Mouse (Mus musculus) kidney, postnatal 36 days (tissue): ENCODE results near the gene Gdpgp1.
A peak's percentile ranks its signal among the peaks of the same experiment; 100 is the strongest.

ENCODE experiments used
- DNase-seq, 2 experiments: peaks; one replicate each; pipeline ENCODE4 v3.0.0; 2021 to 2022; ENCODE audit warnings: mixed read lengths in 2 of 2

The Gdpgp1 gene

DNA sequence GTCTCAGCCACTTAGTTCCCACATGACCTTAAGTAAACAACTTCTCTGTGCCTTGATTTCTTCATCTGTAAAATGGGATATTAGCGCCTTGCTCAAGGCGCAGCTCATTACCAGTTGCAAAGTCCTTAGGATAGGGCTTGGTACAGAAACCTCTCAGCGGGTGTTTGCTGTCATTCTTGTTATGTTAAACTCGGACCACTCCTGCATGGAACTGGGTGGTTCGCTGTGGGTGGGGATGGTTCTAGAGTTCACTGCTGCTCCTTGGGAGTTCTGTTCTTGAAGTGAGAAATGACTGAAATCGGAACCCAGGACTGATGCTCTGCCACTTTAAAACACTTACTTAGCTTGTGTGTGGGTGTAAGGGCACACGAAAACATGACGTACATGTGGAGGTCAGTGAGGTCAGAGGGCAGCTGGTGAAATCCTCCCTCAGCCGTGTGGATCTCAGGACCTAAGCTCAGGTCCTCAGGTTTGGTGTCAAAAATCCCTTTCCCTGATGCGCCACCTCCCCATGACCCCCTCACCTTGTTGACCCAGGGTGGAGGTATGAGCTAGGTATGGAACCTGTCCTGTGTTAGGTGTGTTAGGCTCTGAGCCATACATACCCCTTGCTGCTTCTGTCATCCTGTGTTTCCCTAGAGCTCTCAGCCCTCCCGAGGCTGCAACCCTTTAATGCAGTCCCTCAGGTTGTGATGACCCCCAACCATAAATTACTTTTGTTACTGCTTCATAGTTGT, 32.6 kb upstream of the Gdpgp1 start:
- DNase-seq, result no peak

DNA sequence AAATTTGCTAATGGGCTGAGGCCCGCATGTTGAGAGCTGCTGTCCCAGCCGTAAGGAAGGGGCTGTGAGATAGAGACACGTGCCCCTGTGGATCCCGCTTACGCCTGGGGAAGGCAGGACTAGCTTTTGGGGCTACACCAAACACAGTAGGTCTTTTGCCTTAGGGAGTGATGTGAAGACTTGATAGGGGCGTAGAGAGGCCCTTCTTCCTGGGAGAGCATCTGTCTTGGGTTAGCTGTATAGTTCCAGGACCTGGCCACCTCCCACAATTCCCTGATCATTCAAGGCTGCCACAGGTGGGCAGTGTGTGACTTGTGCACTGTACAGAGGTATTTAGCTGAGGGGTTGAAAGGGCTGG, 32.1 kb upstream of the Gdpgp1 start:
- no peak for DNase-seq

DNA sequence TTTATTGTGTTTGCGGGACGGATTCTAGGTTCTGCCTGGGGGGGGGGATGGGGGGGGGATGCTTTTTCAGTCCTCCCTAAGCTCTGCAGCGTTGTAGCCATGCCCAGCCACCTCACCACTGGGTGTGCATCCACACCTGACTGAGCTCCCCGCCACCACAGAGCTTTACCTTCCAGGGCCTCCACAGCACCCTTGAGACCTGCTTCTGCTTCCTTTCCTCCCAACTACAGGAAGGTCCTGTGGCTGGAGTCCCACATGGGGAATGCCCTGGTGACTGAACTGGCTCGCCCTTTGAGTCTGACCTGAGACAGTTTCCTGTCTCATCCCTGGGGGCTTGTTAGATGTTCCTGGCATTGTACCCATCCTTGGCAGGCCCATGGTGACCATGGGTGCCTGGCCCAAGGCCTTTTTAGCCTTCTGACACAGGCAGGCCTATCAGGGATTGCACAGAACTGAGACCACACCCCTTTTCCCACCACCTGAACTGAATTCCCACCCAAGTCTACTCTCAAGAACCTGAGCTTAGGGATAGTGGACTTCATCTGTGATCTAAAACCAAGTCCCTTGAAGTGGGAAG, 31.6 kb upstream of the Gdpgp1 start:
- DNase-seq, result no peak

DNA sequence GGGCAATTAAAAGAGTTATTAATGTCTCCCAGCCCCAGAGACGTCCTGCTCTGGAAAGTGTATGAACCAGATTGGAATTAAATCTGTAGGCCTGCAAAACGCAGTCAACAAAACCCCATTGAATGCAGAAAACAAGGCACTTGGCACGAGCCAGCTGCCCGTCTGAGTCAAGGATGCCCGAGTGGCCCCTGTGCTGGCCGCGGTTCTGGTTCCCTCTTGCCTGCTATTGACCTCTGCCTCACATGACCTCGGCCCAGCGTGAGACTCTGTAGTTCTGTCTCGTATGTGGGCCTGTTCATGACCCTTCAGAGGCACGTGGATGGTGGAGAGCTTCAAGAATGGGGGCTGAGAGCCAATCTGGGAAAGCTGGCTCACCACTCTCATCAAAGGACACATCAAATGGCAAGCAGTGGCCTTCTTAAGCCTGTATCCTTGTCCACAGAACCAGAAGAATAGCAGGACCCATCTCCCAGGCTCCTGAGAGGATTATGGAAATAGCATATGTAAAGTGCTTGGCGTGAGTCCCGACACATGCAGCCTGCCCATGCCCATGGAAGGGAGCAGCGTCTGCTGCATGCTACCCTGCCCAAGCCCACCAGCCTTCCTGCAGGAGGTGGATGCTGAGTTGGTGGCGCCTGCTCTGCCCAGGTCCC, 30.7 kb upstream of the Gdpgp1 start:
- DNase-seq, result peak; percentile 54 to 60

DNA sequence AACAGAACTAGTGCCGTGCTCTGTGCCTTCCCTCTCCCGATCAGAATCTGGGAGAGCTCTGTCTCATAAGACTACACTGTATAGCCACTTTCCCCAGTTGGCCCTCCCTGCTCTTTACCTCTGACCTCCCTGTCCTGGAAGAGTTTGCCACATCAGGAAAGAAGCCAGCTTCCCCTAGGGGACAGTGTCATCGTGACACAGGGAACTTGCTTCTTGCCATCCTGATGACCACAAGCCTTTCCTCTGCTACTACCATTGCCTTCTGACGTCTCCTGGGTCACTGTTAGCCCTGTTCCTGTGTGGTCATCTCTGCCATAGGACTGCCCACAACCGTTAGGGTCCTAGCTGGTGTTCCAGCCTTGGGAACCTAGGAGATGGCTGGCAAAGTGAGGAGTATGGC, 29.7 kb upstream of the Gdpgp1 start:
- DNase-seq, result no peak

DNA sequence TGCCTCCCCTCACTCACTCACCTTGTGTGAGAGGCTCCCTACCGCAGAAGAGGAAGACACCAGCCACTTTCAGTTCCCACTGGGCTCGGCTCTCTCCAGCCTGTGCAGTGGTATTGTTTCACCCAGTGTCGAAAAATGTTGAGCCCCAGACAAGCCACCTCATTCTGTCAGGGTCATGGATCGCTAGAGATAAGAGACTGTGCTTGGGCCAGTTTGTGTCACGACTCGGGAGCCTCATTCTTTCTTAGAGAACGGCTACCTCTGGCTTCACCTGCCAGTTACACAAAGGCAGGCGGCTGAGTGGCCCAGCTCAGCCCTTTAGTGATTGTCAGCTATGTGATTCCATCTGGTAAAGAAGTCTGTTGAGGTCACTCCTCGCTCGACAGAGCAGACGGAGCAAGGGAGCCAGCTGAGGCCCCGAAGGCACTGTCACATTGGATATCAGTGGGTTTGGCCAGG, 29.0 kb upstream of the Gdpgp1 start:
- DNase-seq, result no peak

DNA sequence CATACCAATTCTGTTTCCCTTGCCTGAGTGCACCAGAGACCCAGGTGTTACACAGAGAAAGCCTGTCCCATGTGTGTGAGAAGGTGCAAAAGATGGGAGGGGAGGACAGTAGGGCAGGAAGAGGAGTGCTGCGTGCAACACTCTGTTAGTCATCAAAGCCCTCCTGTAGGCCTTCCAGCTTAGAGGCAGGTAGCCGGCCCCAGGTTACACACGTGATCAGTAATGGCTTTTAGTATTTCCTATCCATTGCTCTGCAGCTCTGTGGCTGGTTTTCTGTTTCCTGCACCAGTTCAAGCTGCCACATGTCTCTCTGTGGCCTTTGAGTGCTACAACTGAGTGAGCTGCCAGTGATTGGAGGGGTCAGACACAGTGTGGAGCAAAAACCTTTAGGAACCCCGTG, 28.3 kb upstream of the Gdpgp1 start:
- no peak for DNase-seq

DNA sequence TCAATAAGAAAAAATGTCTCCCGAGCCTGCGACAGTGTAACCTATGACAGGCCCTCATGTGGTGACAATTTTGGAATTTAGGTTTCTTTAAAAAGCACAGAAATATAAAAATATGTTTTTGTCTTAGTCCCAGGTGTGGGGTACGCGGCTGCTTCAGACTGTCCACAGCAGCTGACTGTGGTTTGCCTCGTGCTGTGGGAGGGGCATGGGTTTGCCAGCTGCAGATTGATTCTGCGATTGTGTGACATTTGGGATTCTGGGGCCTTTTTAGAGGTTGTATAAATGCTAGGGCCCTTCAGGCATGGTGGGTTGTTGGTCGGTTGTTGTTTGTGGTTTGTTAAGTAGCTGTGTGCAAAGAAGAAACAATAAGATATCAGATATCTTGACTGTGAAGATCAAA, 27.7 kb upstream of the Gdpgp1 start:
- DNase-seq, result no peak

DNA sequence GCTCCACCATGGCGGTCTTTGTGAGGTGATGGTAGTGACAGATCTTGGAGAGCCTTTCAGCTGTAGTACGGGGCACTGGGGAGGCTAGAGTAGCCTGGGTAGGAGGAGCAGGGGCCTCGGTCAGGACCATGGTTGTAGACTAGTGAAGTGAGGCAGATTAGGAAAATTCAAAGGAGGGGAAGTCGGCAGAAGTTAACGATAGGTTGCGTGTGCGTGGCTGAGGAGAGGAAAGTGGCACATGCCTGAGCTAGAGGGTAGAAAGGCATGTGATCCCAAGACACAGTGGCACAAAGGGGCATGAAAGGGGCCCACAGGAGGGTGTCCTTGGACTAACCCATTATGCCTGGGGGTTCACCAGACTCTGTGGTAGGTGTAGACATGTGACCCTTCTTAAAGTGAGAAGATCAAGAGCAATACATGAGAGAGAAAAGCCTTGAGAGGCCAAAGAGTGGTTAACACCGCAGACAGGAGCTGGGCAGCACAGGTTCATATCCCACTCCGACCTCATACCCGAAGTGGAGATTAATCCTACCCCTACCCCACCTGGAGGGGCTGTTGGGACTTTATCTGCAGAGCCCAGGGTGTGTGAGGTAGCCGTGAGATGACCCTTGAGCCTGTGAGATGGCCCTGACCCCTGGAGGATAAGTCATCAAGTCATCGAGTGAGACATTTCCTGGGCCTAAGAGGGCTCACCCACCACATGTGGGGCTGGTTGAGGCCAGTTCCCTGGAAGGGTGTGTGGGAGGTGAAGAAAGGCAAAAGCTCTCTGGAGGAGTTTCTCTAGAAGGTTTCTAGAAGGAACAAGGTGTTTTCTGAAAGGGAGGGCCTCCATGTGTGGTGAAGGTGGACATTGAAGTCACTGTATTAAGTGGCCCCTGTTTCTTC, 26.7 kb upstream of the Gdpgp1 start:
- no peak for DNase-seq

DNA sequence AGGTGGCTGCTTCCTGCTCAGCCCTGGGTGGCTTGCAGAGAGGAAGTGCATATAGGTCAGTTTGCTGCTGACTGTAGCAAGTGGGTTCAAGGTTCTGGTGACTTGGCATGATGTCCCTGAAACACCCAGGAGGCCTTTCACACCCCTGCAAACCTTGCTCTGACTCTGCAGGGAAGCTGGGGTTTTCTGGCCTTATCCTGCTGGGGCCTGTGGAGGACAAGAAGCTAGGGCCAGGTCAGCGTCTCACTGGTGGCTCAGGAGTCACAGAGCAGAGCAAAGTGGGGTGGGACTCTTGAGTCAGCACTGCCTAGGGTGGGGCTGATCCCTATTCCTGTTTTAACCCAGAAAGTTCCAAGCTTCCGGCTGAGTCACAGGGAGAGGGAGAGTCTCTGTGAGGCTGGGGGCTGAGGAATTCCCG, 25.3 kb upstream of the Gdpgp1 start:
- DNase-seq, result peak; percentile 72 to 84

DNA sequence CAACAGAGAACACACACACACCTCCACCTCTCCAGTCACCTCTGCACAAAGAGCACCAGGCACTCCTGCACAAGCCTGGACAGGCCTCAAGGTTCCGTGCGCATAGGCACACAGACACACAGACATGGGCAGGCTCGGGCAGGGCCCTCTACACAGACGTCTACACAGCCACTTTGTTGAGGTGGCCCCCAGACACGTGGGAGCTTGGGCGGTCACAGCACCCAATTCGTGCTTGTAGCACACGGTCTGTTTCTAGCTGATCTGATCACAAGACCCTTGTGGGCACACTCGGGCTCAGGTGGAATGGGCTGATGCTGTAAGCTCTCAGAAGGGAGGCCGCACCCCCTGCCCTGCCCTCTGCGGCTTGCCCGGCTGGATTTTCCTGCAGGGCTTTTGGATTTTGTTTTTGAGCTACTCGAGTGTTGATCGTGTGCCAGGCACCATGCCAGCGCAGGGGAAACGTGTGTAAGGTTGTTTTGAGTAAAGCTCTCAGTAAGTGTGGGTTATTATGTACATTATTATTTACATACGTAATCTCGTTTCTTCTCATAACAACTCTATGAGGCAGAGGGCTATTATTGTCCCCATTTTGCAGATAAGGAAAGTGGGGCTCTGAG, 24.5 kb upstream of the Gdpgp1 start:
- DNase-seq, result peak in 1 of 2 experiments; percentile 64

DNA sequence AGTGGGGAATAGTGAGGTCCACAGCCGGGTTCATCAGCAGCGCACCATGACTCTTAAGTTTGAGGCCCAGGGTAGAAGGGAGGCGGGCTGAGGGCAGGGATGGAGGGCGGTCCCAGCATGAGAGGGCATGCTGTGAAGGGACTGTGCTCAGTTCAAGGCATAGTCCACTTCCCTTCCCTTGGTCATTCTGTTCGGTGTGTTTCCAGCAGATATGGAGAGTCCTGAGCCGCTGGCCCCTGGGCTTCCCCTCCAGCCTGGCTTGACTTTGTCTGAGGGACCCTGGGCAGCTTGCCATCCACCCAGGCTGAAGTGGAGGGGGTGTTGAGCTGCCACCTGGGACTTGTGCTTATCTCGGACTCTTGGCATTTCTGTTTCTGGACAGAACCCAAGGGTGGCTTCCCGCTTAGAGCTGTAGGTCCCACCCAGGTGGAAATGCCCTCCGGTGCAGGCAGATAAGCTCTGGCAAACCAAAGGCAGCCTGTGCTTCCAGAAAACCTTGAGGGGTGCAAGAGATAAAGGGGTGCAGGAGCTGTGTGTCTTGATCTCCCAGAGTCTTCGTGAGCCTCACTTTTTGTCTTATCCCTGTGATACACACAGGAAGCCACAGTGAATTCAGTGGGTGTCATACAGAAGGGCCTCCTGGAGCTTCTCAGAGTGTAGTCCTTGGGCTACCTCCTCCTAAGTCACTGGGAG, 23.8 kb upstream of the Gdpgp1 start:
- peak; percentile 65 to 70 for DNase-seq

DNA sequence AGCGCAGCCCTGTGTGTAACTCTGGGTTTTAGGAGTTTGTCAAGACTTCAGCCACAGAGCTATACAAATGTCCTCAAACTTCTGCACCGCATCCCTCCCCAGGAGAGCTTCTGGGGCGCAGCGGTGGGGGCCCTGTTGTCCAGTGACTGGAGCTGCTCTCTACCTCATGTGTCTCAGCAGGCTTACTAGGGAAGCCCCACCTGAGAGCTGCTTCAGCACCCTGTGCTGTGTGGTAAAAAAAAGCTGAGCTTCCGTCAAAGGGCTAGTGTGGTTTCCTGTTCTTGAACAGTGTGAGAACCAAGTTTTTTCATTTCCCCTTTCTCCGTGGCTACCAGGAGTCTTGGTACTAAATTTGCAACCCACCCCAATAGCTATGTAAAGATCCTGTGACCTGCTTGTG, 23.0 kb upstream of the Gdpgp1 start:
- no peak for DNase-seq

DNA sequence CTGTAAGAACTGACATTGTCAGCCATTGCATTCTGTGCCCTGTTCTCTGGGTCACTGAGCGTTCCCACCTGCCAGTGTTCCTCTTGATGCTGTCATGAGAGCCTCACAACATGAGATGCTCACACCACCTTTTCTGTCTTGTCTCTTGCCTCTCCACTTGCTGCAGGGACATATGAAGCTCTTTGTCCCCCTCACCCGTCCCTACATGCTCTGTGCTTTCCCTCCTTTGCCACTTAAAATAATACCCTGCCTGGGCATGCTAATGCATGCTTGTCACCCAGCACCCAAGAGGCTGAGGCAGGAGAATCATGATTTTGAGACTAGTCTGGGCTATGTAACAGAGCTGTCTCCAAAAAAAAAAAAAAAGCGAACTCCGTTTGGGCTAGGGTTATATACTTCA, 21.7 kb upstream of the Gdpgp1 start:
- DNase-seq, result no peak

DNA sequence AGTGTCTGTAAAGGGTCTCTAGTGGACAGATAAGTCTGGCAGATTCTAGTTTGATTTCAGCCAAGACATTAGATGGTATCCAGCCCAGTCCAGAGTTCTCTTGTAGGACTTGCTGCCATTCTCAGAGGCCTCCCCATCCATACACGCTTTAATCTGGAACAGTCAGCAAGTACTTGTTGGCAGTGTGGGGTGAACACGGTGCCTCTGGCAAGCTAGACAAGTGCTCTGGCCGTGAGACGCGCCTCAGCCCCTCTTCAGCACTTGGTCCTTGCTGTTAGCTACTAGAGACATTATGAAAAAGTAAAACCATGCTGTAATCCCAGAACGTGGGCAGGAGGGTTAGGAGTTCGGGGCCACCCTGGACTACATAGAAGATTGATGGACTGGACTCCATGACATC, 19.1 kb upstream of the Gdpgp1 start:
- DNase-seq, result no peak

DNA sequence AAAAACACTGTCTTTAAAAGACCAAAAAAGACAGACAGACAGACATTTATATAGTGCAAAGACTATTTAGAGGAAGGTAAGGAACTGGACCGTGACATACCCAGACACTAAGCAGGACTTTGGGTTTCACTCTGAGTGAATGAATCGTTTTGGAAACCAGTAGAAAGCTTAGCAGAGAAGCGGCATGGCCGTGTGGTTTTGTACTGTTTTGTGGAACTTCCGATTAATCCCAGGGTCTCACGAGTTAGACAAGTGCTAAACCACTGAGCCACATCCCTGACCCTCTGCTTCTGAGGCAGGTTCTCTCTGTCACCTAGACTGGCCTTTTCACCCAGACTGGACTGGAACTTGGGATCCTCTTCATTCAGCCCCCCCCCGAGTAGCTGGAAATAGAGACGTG, 18.2 kb upstream of the Gdpgp1 start:
- DNase-seq, result no peak

DNA sequence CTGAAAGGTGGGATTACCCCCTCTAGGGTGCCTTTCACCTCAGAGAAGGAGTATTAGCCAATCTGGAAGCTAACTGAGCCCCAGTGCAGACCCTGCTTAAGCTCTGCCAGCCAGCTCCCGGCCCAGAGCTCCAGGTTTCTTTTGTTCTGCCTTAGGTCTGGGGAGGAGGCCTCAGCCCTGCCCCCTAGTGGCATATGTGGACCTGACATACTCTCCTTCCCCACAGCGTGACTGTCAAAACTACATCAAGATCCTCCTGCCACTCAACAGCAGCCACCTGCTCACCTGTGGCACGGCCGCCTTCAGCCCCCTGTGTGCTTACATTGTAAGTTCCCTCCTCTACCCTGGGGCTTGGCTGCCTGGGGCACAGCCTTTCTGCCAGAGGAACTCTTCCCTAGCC, 17.3 kb upstream of the Gdpgp1 start:
- DNase-seq, result peak; percentile 73 to 89

DNA sequence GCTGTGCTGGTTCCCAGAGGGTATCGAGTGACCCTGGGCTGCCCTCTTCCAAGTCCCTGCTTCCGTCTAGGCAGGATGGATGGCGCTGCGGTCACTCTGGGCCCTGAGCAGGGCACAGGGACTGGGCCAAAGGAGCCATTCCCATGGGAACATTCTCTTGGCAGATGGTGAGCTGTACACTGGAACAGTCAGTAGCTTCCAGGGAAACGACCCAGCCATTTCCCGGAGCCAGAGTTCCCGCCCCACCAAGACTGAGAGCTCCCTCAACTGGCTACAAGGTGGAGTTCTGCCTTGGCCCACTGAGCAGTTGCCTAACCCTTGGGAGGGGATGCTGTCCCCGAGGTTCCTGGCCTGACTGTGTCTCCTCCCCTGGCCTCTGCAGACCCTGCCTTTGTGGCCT, 16.1 kb upstream of the Gdpgp1 start:
- DNase-seq, result peak; percentile 60 to 74

DNA sequence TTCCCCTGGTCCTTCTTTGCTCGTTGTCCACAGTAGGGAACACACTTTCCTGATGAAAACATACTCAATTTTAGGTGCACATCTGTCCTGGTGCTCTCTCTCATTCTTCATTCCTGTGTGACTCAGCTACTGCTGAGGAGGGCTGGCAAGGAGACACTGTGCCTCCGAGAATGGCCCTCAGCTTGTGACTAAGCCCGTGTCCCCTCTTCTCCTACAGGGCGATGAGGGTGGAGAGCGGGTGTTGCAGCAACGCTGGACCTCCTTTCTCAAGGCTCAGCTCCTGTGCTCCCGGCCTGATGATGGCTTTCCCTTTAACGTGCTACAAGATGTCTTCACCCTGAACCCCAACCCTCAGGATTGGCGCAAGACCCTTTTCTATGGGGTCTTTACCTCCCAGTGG, 14.0 kb upstream of the Gdpgp1 start:
- DNase-seq, result no peak

DNA sequence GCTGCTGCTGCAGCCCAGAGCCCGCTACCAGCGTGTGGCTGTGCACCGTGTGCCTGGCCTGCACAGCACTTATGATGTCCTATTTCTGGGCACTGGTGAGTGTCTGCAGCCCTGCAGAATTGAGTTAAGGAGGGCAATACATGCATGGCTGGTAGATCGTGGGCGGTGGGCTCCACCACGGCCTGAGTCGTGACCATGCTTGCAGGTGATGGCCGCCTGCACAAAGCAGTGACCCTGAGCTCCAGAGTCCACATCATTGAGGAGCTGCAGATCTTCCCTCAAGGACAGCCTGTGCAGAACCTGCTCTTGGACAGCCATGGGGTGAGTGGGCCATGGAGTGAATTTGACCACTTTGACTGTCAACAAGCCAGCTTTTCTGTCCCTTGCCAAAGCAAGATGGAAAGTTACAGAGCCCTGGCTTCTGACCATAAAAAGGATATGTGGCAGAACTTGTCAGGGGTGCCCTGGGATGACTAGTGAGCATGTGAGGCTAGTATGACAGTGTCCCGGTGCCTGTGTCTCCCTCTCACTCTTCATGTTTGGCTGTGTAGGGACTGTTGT, 12.3 kb upstream of the Gdpgp1 start:
- no peak for DNase-seq

DNA sequence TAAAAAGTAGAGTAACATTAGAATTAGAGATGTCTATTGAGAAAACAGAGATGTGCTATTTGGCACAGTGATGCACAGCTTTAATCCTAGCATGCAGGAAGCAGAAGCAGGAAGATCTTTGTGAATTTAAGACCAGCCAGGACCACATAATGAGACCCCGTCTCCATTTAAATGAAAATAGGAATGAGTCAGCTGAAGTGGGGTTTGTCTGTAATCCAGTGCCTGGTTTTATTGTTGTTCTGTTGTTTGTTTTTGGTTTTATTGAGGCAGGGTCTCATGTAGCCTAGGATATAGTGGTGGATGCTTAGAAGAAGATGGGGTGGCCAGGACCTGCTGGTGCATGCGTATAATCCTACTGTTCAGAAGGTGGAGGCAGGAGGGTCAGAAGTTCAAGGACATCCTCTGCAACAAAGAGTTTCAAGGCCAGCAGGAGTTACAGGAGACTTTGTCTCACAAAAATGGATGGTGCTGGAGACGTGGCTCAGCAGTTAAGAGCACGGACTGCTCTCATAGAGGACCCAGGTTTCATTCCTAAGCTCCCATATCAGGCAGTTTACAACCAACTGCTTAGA, 11.4 kb upstream of the Gdpgp1 start:
- DNase-seq, result no peak

DNA sequence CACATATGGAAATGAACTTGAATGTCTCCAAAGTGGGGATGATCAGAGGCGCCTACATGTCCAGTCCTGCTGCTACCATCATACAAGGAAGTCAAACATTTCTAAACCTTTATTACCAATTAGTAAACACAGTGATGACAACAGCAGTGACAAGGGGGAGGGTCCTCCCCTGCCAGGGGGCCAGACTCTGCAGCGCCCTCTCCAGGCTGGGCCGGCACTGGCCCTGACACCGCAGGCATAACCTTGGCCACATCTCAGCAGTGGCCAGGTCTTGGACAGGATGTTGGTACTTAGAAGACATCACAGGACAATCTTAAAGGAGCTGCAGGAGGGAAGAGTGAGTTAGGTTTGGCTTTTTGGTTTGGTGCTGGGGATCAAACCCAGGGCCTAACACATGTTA, 5.6 kb upstream of the Gdpgp1 start:
- no peak for DNase-seq
